Mouse (Mus musculus) olfactory bulb, adult 2 months (tissue): ENCODE results near the gene Ak9.

ENCODE experiments used
- CTCF ChIP-seq: fragments of 200-500 bp; IDR thresholded peaks from 2 replicates; pipeline ENCODE4 v1.5.1; 2012; ENCODE audit warnings: low read depth, mild to moderate bottlenecking, low read length, moderate library complexity; ENCODE audit not compliant: insufficient read depth
- POLR2A ChIP-seq: fragments of 200-500 bp; IDR thresholded peaks from 2 replicates; pipeline ENCODE4 v1.6.1; 2012; ENCODE audit warnings: mild to moderate bottlenecking, low read depth, low read length, moderate library complexity; ENCODE audit not compliant: insufficient read depth

DNA sequence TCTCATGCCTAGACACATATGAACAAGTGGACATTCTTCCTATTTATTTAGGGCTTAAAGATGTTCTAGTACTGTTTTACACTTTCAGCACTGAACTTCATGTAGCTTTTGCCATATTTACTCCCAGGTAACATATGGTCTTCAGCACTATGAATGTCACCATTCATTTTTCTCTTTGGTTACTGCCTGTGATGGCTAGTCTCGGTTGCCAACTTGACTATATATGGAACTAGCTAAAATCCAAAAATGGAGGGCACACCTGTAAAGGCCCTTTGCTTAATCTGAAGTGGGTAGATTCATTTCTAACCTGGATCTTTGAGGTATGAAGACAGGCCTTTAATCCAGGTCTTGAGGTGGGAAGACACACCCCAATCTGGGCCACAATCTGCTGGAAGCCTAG, 28.9 kb upstream of the Ak9 start:
- TF ChIP-seq CTCF (no peak), POLR2A (no peak)
